Mouse (Mus musculus): ENCODE measurements at regions not wholly inside any gene's neighbourhood (a gene's known extent, or its start where the extent isn't known, plus 50 kb on each side); places are given as distances from the start of the nearest gene placed in this dataset.

- no peak for DNase-seq (ENCODE audit: low spot score in 2 of 2)
Measured at GRCm38 (mm10) chr2:92860502-92861197, 54.2 kb upstream of the Syt13 start.
